Mouse (Mus musculus): ENCODE data around the gene Hoga1. TPM values are rescaled to one million over a fixed set of nuclear protein-coding genes. Genes with fewer than 3 reads are reported as not detected.

Gene Hoga1
- polyA plus RNA-seq, 1 experiment = 0.93 TPM

DNA sequence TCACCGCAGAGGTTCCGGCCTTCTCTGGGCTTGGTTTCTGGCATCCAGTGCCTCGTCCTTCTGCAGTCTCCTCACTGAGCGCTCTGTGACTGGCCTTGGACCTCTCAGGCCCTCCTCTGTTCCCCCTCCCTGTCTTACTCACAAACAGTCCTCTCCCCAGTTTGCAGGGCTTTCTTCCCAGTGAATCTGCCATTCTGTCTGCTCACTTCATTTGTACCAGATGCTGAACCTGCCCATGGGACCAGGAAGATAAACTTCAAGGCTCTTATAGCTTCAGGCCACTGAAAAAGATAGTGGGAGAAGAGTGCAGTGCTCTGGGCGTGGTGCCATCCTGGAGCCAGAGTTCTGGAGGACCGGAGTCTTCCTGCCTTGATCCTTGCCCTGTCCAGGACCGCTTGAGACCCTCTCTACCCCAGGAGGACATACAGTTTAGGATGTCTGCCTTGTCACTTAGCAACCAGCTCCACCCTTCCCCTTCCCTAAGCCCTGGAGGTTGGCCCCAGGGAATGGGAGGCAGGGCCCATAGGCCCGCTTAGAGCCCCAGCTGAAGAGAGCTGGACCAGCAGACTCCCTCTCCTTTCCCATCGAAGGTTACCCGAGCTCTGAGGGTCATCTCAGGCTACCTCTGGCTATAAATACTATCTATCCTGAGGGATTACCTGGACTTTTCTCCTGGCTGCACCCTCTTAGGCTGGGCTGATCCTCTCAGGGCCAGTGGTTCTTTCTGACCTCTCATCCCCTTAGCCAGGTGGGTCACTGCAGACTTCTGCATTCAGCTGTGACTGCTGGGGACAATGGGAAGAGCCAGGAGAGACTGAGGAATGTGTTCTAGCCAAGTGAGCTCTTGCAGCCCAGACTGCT lies 23.5 kb upstream of the Hoga1 start:
- peaks cover 90% of the 10 kb centered on the region for H3K4me1 ChIP-seq
- no peaks in the 10 kb centered on the region for H3K9me3 ChIP-seq
- TF ChIP-seq FLI1 (IDR thresholded peaks at IDR 0.05; ENCODE audit: low read length) = no peak
- TF ChIP-seq GATA1 (IDR thresholded peaks at IDR 0.05; ENCODE audit: borderline replicate concordance, low read length) = no peak
- H3K4me3 ChIP-seq (replicated peaks) = peak overlapping the region; percentile 82
- H3K36me3 ChIP-seq (replicated peaks; ENCODE audit: low read length) = peaks cover 18% of the 10 kb centered on the region
- peaks cover under 1% of the 10 kb centered on the region for H3K27me3 ChIP-seq (replicated peaks)

DNA sequence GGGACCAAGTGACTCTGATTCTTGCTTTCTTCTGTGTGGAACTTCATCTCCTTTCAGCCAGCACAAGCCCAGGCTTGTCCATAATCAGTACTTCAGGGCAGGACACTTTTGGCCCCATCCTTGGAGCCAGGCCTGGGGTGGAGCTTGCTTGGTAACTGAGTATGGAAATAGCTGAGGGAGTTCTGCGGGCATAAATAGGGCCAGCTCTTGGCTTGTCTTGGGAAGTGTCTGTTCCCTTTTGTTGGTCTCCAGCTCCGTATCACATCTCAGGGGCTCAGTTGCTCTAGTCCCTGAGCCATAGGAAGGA lies 22.9 kb upstream of the Hoga1 start:
- Histone ChIP-seq H3K4me1 (peaks cover 87% of the 10 kb centered on the region), H3K36me3 (replicated peaks; ENCODE audit: low read length) (peaks cover 18% of the 10 kb centered on the region), H3K27me3 (replicated peaks) (peaks cover 3% of the 10 kb centered on the region), H3K4me3 (replicated peaks) (peak overlapping the region; percentile 82), H3K9me3 (no peaks in the 10 kb centered on the region)
- no peak for TF ChIP-seq FLI1 (IDR thresholded peaks at IDR 0.05; ENCODE audit: low read length)
- TF ChIP-seq GATA1 (IDR thresholded peaks at IDR 0.05; ENCODE audit: borderline replicate concordance, low read length) = no peak

DNA sequence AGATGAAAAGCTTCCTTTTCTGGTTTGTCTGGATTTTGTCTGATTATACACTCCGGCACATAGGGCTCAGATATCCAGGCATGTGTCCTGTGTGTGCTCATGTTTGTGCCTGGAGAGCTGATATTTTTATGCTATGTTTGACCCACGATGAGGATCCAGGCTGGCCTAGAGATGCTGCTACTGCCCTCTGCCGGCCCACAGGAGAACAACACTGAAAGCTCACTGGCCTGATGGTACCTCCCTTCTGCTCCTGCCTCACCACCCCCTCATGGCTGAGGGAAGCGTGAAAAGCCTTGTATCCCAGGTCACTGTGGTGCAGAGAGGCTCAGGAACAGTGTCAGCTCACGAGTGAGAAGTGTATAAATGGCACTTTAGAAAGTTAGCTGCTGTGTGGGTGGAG lies 19.3 kb upstream of the Hoga1 start:
- TF ChIP-seq FLI1 (IDR thresholded peaks at IDR 0.05; ENCODE audit: low read length) (no peak), GATA1 (IDR thresholded peaks at IDR 0.05; ENCODE audit: borderline replicate concordance, low read length) (no peak)
- Histone ChIP-seq H3K4me1 (peaks cover 55% of the 10 kb centered on the region), H3K36me3 (replicated peaks; ENCODE audit: low read length) (peaks cover 10% of the 10 kb centered on the region), H3K27me3 (replicated peaks) (peaks cover 5% of the 10 kb centered on the region), H3K9me3 (no peaks in the 10 kb centered on the region), H3K4me3 (replicated peaks) (peak overlapping the region; percentile 72)

DNA sequence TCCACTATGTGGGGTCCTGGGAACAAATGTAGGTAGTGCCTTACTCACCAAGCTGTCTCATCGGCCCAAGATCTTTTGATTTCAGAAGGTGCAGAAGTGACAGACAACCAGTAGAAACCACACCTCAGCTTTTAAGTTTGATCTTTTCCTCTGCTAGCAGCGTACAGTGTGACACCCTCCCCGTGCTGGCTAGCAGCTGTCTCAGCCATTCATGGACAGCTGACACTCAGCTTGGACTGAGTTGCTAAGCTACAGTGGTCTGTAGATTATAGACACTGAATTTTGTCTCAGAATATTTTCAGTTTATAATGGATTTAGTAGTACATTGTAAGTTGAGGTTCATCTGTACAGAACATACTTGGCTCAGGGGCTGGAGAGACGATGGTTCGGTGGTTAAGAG lies 14.3 kb upstream of the Hoga1 start:
- Histone ChIP-seq H3K4me3 (replicated peaks) (no peak overlapping the region), H3K9me3 (no peaks in the 10 kb centered on the region), H3K27me3 (replicated peaks) (peaks cover 5% of the 10 kb centered on the region), H3K36me3 (replicated peaks; ENCODE audit: low read length) (peaks cover 40% of the 10 kb centered on the region), H3K4me1 (peaks cover 40% of the 10 kb centered on the region)
- TF ChIP-seq FLI1 (IDR thresholded peaks at IDR 0.05; ENCODE audit: low read length) (no peak), GATA1 (IDR thresholded peaks at IDR 0.05; ENCODE audit: borderline replicate concordance, low read length) (no peak)

DNA sequence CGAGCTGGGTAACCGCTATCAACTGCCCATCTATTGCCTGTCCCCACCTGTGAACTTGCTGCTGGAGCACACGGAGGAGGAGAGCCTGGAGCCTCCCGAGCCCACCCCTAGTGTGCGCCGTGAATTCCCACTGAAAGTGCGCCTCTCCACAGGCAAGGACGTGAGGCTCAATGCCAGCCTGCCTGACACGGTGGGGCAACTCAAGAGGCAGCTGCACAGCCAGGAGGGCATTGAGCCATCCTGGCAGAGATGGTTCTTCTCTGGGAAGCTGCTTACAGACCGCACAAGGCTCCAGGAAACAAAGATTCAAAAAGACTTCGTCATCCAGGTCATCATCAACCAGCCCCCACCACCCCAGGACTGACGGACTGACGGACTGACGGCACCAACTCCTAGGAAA lies 11.8 kb upstream of the Hoga1 start:
- Histone ChIP-seq H3K4me3 (replicated peaks) (no peak overlapping the region), H3K4me1 (peaks cover 30% of the 10 kb centered on the region), H3K36me3 (replicated peaks; ENCODE audit: low read length) (peaks cover 40% of the 10 kb centered on the region)

DNA sequence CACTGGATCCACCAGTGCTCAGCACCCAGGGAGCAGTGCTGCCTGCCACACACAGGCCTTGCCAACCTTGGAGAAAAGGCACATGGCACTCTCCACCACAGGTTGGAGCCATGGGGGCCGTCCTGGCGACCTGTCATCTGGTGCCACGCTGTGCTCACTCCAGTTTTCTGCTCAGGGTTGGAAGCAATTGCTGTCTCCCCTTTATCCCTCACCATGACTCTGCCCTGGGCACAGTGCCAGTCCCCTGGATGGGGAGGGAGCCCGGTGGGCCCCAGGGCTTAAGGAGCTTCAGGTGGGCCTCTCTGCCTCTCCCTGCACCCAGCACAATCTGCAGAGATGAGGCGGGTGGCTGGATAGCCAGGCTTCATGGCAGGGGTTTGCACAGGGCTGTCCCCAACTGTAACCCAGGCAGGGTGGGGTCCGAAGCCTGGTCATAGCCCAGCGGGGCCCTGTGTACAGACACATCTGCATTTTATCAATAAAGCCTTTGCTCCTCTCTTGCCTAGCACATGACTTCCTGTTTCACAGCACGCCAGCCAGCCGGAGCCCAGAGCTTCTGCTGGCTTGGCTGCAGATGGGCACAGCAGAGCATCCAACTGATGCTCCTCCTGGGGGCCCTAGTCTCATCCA lies 11.1 kb upstream of the Hoga1 start:
- TF ChIP-seq GATA1 (IDR thresholded peaks at IDR 0.05; ENCODE audit: borderline replicate concordance, low read length) (no peak), FLI1 (IDR thresholded peaks at IDR 0.05; ENCODE audit: low read length) (no peak)
- H3K9me3 ChIP-seq = no peaks in the 10 kb centered on the region
- no peak overlapping the region for H3K4me3 ChIP-seq (replicated peaks)
- peaks cover 40% of the 10 kb centered on the region for H3K36me3 ChIP-seq (replicated peaks; ENCODE audit: low read length)
- peaks cover 11% of the 10 kb centered on the region for H3K27me3 ChIP-seq (replicated peaks)
- H3K4me1 ChIP-seq = peaks cover 30% of the 10 kb centered on the region

More for the DNA sequence above, 11.8 kb upstream of the Hoga1 start:
- TF ChIP-seq FLI1 (IDR thresholded peaks at IDR 0.05; ENCODE audit: low read length) (no peak), GATA1 (IDR thresholded peaks at IDR 0.05; ENCODE audit: borderline replicate concordance, low read length) (no peak)
- no peaks in the 10 kb centered on the region for H3K9me3 ChIP-seq
- H3K27me3 ChIP-seq (replicated peaks) = peaks cover 11% of the 10 kb centered on the region

DNA sequence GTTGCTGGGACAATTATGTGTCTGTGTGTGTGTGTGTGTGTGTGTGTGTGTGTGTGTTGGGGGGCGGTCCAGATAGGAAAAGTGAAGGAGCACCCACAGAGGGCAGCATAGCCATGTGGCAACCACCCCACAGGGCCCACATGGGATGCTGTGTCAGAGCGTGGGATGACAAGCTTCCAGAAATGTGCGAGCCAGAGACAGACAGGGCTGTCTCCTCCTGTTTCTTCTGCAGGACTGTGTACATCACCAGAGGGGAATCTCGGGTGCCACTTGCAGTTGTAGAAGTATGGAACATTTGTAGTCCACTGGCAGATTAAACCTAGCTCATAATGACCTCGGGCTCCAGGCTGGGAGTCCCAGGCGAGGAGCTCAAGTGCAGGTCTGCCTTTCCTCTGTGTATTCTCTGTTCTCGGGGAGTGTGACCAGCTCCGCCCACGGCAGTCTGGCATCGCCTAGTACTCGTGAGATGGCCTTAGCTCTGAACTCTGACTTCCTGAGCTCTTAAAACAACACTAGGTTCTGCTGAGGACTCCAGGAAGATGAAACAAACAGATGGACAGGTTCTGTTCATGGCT lies 10.4 kb upstream of the Hoga1 start:
- TF ChIP-seq FLI1 (IDR thresholded peaks at IDR 0.05; ENCODE audit: low read length) = no peak
- no peak for TF ChIP-seq GATA1 (IDR thresholded peaks at IDR 0.05; ENCODE audit: borderline replicate concordance, low read length)
- H3K9me3 ChIP-seq = no peaks in the 10 kb centered on the region
- H3K4me1 ChIP-seq = peaks cover 30% of the 10 kb centered on the region
- peaks cover 14% of the 10 kb centered on the region for H3K27me3 ChIP-seq (replicated peaks)
- peaks cover 40% of the 10 kb centered on the region for H3K36me3 ChIP-seq (replicated peaks; ENCODE audit: low read length)
- no peak overlapping the region for H3K4me3 ChIP-seq (replicated peaks)

DNA sequence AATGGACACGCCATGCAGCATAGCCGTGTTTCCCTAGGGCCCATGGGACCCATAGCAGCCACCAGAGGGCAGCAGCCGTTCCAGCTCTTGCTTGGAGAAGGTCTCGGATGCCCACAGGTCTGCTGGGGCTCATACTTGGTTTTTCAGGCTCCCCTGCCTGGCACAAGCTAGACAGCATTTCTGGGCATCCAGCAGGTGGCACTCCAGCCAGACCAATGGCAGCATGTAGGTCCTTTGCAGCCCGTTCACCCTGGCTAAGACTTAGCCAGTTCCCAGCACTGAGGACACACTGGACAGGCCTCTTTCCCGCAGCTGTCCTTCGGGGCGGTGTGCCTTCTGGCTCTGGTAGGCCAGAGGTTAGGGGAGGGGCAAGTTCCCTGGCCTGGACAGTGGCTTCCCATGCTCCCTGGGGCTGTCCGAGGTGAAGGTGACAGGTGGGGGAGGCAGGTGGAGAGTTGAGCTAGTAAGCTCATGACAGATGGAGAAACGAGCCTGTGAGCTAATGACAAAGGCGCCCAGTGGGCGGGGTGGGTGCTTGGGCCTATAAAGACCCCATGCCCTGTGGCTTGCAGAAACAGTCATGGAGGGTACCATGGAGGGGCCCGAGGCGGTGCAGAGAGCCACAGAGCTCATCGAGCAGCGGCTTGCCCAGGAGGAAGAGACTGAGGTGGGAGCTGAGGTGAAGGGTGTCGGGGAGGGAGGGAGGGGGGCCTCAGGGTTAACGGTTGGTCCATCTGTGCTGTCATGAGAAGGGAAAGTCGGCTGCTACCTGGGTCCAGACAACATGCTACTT lies 9.8 kb upstream of the Hoga1 start, which contains the start of gene Ankrd2:
TSS of gene Ankrd2 (plus strand) at position 545 of the 793 bp plus-strand sequence.
- H3K27me3 ChIP-seq (replicated peaks) = peaks cover 21% of the 10 kb centered on the region
- TF ChIP-seq FLI1 (IDR thresholded peaks at IDR 0.05; ENCODE audit: low read length) (no peak), GATA1 (IDR thresholded peaks at IDR 0.05; ENCODE audit: borderline replicate concordance, low read length) (no peak)
- peaks cover 40% of the 10 kb centered on the region for H3K36me3 ChIP-seq (replicated peaks; ENCODE audit: low read length)

DNA sequence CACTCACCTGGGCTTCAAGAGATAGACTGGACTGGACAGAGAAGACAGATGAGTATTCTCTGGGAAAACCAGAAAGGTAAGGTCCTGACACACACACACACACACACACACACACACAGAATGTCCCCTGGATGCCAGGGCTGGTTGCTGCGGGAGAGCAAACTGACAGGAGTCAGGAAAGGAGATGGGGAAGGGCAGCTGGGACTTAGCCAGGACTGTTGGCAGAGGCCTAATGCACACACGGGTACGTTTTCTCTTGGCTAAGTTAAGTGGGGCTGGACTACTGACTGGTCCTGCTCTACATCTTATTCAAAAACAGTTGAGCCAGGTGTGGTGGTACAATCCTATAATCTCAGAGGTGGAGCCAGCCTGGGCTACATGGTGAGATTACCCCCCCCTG lies 9.1 kb upstream of the Hoga1 start:
- Histone ChIP-seq H3K36me3 (replicated peaks; ENCODE audit: low read length) (peaks cover 40% of the 10 kb centered on the region), H3K9me3 (no peaks in the 10 kb centered on the region), H3K4me3 (replicated peaks) (no peak overlapping the region), H3K27me3 (replicated peaks) (peaks cover 24% of the 10 kb centered on the region), H3K4me1 (peaks cover 25% of the 10 kb centered on the region)
- TF ChIP-seq GATA1 (IDR thresholded peaks at IDR 0.05; ENCODE audit: borderline replicate concordance, low read length) = no peak
- no peak for TF ChIP-seq FLI1 (IDR thresholded peaks at IDR 0.05; ENCODE audit: low read length)

More for the DNA sequence above, 9.8 kb upstream of the Hoga1 start, which contains the start of gene Ankrd2:
- no peak within 1 kb of the TSS for H3K4me3 ChIP-seq (replicated peaks)
- peaks cover 30% of the 10 kb centered on the region for H3K4me1 ChIP-seq
- H3K9me3 ChIP-seq = no peaks in the 10 kb centered on the region
